Mouse (Mus musculus): ENCODE measurements around the gene Ralgps1.

DNA sequence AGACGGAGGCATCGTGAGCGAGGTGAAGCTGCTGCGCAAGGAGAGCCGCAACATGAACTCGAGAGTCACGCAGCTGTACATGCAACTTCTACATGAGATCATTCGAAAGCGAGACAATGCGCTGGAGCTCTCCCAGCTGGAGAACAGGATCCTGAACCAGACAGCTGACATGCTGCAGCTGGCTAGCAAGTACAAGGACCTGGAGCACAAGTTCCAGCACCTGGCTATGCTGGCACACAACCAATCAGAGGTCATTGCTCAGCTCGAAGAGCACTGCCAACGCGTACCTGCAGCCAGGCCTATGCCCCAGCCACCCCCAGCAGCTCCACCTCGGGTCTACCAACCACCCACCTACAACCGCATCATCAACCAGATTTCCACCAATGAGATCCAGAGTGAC is 142.7 kb downstream of the Ralgps1 start:
- TF ChIP-seq CTCF (IDR thresholded peaks at IDR 0.05; ENCODE audit: borderline replicate concordance, insufficient read depth, low read depth, low read length), result no peak
- no peak for TF ChIP-seq POLR2A (IDR thresholded peaks at IDR 0.05; ENCODE audit: borderline replicate concordance, insufficient read depth, low read length)

All from cerebellum, adult 2 months (tissue).